Mouse (Mus musculus): ENCODE results near the gene Gpr18. TPM values are rescaled to one million over a fixed set of nuclear protein-coding genes. Genes with fewer than 3 reads are reported as not detected.

Gpr18 gene
- polyA plus RNA-seq, 1 experiment from 2014 or later = 0.32 TPM

DNA sequence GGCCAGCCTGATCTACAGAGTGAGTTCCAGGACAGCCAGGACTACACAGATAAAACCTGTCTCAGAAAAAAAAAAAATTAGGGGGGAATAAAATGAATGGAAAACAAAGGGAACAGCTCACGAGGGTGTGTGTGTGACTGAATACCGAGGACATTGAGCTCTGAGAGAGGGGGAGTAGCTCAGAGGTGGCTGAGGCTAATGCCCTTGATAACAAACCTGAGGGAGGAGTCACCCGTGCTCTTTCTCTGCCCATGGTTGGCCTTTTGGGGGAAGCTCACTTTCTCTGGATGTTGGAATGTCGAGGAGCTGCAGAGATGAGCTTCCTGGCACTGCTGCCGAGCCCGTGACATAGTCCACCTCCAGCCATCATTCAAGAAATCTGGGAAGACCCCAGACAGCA lies 45.4 kb upstream of the Gpr18 start:
- H3K9ac ChIP-seq (replicated peaks; ENCODE audit: low read depth) = no peak overlapping the region
- TF ChIP-seq CTCF (IDR thresholded peaks at IDR 0.05) (no peak), EP300 (IDR thresholded peaks at IDR 0.05) (no peak)
- 46% methylated on average over 6 of the region's 6 CpGs for WGBS
- H3K27me3 ChIP-seq (replicated peaks; ENCODE audit: insufficient read depth, low read length) = no peaks in the 10 kb centered on the region
- H3K9me3 ChIP-seq (ENCODE audit: low read length) = no peaks in the 10 kb centered on the region
- peaks cover 6% of the 10 kb centered on the region; the same call in 1 of the 2 replicates for H3K4me1 ChIP-seq (ENCODE audit: insufficient read depth, low read depth, low read length)
- no peak overlapping the region for H3K4me2 ChIP-seq (replicated peaks; ENCODE audit: low read depth, low read length)
- ATAC-seq = no peak
- no peak for DNase-seq (ENCODE audit: low spot score)
- H3K27ac ChIP-seq (ENCODE audit: low read length) = no peak overlapping the region
- H3K4me3 ChIP-seq (ENCODE audit: low read depth, low read length) = no peak overlapping the region
- no peaks in the 10 kb centered on the region for H3K36me3 ChIP-seq (ENCODE audit: insufficient read depth, low read length)

DNA sequence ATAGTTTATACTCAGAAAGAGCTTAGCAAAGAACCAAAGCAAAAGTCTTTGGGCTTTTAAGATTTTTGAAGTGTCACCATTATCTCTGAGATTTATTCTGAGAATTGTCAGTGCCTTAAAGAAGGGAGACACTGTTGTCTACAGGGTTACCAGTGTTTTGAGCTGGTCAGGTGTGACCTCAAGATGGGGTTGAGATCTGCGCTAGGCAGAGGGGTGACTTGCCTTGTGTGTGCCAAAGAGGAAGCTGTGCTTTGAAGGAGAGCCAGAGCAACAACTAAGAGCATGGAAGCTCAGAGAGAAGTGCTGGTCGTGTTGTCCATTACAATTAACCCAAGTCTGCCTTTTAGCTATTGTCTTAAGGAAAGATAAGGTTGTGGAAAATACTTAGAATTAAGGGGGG lies 45.0 kb upstream of the Gpr18 start:
- no peaks in the 10 kb centered on the region for H3K9me3 ChIP-seq (ENCODE audit: low read length)
- H3K27ac ChIP-seq (ENCODE audit: low read length) = no peak overlapping the region
- H3K36me3 ChIP-seq (ENCODE audit: insufficient read depth, low read length) = no peaks in the 10 kb centered on the region
- H3K27me3 ChIP-seq (replicated peaks; ENCODE audit: insufficient read depth, low read length) = no peaks in the 10 kb centered on the region
- no peak overlapping the region for H3K4me3 ChIP-seq (ENCODE audit: low read depth, low read length)
- H3K4me2 ChIP-seq (replicated peaks; ENCODE audit: low read depth, low read length) = no peak overlapping the region
- TF ChIP-seq CTCF (IDR thresholded peaks at IDR 0.05) (no peak), EP300 (IDR thresholded peaks at IDR 0.05) (no peak)
- ATAC-seq = no peak
- WGBS = 67% methylated on average over 2 of the region's 2 CpGs
- no peak for DNase-seq (ENCODE audit: low spot score)
- H3K9ac ChIP-seq (replicated peaks; ENCODE audit: low read depth) = no peak overlapping the region
- peaks cover 6% of the 10 kb centered on the region; the same call in 1 of the 2 replicates for H3K4me1 ChIP-seq (ENCODE audit: insufficient read depth, low read depth, low read length)

DNA sequence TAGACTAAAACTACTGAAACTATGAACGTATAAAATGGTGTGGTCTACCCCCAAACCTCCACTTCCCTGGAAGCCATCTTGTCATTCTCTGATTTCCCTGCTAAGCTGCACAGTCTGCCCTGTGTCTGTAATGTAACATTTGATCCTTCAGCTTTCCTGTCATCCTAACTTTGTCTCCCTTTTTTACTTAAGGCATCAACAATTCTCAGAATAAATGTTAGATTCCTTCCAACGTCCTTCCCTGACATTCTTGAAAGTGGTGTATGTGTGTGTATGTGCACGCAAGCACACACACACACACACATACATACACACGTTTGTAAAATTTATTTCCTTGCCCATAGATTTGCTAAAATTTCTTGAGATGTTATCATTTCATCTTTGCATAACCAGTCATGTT lies 44.5 kb upstream of the Gpr18 start:
- ATAC-seq = no peak
- no peak for DNase-seq (ENCODE audit: low spot score)
- no peak overlapping the region for H3K9ac ChIP-seq (replicated peaks; ENCODE audit: low read depth)
- TF ChIP-seq EP300 (IDR thresholded peaks at IDR 0.05) (no peak), CTCF (IDR thresholded peaks at IDR 0.05) (no peak)
- no peak overlapping the region for H3K27ac ChIP-seq (ENCODE audit: low read length)
- 80% methylated on average over 4 of the region's 4 CpGs for WGBS
- no peak overlapping the region for H3K4me2 ChIP-seq (replicated peaks; ENCODE audit: low read depth, low read length)
- H3K9me3 ChIP-seq (ENCODE audit: low read length) = no peaks in the 10 kb centered on the region
- H3K27me3 ChIP-seq (replicated peaks; ENCODE audit: insufficient read depth, low read length) = no peaks in the 10 kb centered on the region
- peaks cover 6% of the 10 kb centered on the region; the same call in 1 of the 2 replicates for H3K4me1 ChIP-seq (ENCODE audit: insufficient read depth, low read depth, low read length)
- no peak overlapping the region for H3K4me3 ChIP-seq (ENCODE audit: low read depth, low read length)
- no peaks in the 10 kb centered on the region for H3K36me3 ChIP-seq (ENCODE audit: insufficient read depth, low read length)

DNA sequence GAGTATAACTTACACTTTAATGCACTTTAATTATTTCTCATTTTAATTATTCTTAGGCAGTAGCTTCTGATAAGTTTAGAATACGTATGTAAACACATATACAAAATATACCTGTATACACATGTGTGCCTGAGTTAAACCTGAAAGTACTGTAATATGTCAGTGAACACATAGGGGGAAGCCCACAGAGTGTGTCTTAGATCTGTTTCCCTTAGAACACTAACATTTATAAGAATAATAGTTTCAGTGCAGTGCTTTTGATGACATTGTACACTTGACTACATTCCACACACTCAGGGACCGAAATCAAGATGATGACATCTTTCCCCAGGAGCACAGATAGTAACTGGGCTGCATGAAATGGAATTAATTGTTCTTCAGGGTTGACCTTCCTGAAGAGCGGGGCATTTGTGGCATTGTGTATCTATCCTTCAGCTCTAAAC lies 44.0 kb upstream of the Gpr18 start:
- ATAC-seq = no peak
- no peak for TF ChIP-seq EP300 (IDR thresholded peaks at IDR 0.05)

DNA sequence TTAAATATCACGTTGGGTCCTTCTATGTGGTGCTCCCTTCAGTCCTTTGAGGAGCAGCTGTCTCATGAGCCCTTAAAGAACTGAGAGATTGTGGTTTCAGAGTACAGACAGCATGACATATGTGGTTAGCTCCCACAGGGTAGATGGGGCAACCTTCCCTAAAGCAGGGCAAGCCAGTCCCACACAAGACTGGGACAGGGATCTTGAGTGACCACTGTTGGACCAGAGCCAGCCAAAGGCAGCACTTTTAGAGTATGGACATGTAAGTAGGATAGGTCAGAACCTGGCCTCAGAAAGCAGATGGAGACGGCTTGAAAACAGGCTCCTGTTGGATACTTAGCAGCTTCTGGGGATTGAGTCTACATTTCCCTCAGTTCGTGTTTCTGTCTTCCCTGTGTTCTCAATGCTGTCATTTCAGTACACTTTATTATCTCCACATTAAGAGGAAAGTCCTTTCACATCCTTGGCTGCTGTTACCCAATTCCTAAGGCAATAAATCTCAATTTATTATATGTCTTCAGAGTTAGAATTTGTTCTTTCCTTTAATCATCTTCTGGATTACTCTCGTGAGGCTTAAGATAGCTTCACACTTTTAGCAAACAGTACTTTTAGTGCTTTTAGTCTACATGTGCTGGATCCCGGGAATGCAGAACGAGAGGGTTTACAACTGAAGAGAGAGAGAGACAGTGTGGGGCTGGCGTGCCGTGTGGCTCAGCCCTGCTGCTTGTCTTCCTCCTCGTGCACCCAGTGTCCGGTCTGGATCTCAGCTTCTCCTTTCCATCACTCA lies 43.4 kb upstream of the Gpr18 start:
- TF ChIP-seq CTCF (IDR thresholded peaks at IDR 0.05) = no peak
- no peak for TF ChIP-seq EP300 (IDR thresholded peaks at IDR 0.05)
- WGBS = 67% methylated on average over 10 of the region's 10 CpGs
- H3K36me3 ChIP-seq (ENCODE audit: insufficient read depth, low read length) = no peaks in the 10 kb centered on the region
- no peak overlapping the region for H3K4me2 ChIP-seq (replicated peaks; ENCODE audit: low read depth, low read length)
- DNase-seq (ENCODE audit: low spot score) (no peak), ATAC-seq (no peak)
- no peak overlapping the region for H3K27ac ChIP-seq (ENCODE audit: low read length)
- no peaks in the 10 kb centered on the region for H3K9me3 ChIP-seq (ENCODE audit: low read length)
- no peak overlapping the region for H3K9ac ChIP-seq (replicated peaks; ENCODE audit: low read depth)
- peaks cover 6% of the 10 kb centered on the region; the same call in 1 of the 2 replicates for H3K4me1 ChIP-seq (ENCODE audit: insufficient read depth, low read depth, low read length)
- no peak overlapping the region for H3K4me3 ChIP-seq (ENCODE audit: low read depth, low read length)
- H3K27me3 ChIP-seq (replicated peaks; ENCODE audit: insufficient read depth, low read length) = no peaks in the 10 kb centered on the region

More for the DNA sequence above, 44.0 kb upstream of the Gpr18 start:
- H3K27me3 ChIP-seq (replicated peaks; ENCODE audit: insufficient read depth, low read length) = no peaks in the 10 kb centered on the region
- no peaks in the 10 kb centered on the region for H3K36me3 ChIP-seq (ENCODE audit: insufficient read depth, low read length)
- no peak for DNase-seq (ENCODE audit: low spot score)
- H3K4me1 ChIP-seq (ENCODE audit: insufficient read depth, low read depth, low read length) = peaks cover 6% of the 10 kb centered on the region; the same call in 1 of the 2 replicates
- no peak overlapping the region for H3K4me2 ChIP-seq (replicated peaks; ENCODE audit: low read depth, low read length)
- H3K4me3 ChIP-seq (ENCODE audit: low read depth, low read length) = no peak overlapping the region
- no peak overlapping the region for H3K27ac ChIP-seq (ENCODE audit: low read length)
- H3K9me3 ChIP-seq (ENCODE audit: low read length) = no peaks in the 10 kb centered on the region
- H3K9ac ChIP-seq (replicated peaks; ENCODE audit: low read depth) = no peak overlapping the region
- 87% methylated on average over 3 of the region's 3 CpGs for WGBS

DNA sequence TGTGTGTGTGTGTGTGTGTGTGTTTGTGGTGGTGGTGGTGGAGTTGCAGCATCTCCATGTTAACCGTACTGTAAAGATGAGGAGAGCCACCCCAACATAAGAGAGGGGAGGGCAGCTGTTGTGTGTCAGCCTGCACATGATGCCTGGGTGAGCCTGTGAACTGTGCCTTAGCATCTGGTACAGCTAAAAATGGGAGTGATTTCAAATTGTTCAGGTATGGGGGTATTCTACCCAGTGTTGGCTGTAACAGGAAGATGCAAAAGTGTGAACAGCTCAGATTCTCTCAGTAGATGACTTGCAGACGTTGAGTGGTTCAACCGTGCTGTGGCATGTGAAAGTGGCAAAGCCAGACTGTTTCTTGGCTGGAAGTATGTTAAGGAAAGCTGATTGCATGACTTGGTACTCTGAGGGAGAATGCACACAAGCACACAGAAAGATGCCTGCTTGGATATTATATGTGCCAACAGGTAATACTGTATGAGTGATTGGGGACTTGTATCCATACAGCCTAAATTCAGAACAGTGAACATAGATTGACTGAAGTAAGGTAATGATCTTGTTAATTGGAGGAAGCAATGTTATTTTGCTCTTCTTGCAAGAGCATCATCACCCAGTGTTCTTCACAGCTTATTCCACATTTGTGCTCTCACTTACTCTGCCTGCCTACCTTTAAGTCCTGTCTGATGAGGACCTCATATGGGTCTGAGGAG lies 42.6 kb upstream of the Gpr18 start:
- no peak for ATAC-seq
- no peak overlapping the region for H3K4me3 ChIP-seq (ENCODE audit: low read depth, low read length)
- H3K4me2 ChIP-seq (replicated peaks; ENCODE audit: low read depth, low read length) = no peak overlapping the region
- no peak overlapping the region for H3K27ac ChIP-seq (ENCODE audit: low read length)
- 72% methylated on average over 3 of the region's 3 CpGs for WGBS
- no peak for DNase-seq (ENCODE audit: low spot score)
- TF ChIP-seq CTCF (IDR thresholded peaks at IDR 0.05) = no peak
- no peak for TF ChIP-seq EP300 (IDR thresholded peaks at IDR 0.05)
- H3K27me3 ChIP-seq (replicated peaks; ENCODE audit: insufficient read depth, low read length) = no peaks in the 10 kb centered on the region
- H3K36me3 ChIP-seq (ENCODE audit: insufficient read depth, low read length) = no peaks in the 10 kb centered on the region
- no peak overlapping the region for H3K9ac ChIP-seq (replicated peaks; ENCODE audit: low read depth)
- no peaks in the 10 kb centered on the region for H3K9me3 ChIP-seq (ENCODE audit: low read length)
- H3K4me1 ChIP-seq (ENCODE audit: insufficient read depth, low read depth, low read length) = no peaks in the 10 kb centered on the region; the same call in 1 of the 2 replicates
